Mouse (Mus musculus): ENCODE data around the gene Gm20481. TPM values are rescaled to one million over a fixed set of nuclear protein-coding genes. Genes with fewer than 3 reads are reported as not detected.
"Not testable (repeated sequence)": the region's sequence is repeated elsewhere in the genome, so short reads cannot be mapped to it uniquely, and the experiment has no call there.

The Gm20481 gene
- polyA plus RNA-seq, 1 experiment from 2014 or later = not detected

DNA sequence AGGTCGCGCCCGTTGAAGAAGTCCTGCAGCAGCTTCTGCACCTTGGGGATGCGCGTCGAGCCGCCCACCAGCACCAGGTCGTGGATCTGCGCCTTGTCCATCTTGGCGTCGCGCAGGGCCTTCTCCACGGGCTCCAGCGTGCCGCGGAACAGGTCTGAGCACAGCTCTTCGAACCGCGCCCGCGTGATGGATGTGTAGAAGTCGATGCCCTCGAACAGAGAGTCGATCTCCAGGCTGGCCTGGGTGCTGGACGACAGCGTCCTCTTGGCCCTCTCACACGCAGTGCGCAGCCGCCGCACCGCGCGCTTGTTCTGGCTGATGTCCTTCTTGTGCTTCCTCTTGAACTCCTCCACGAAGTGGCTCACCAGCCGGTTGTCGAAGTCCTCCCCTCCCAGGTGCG, 1.1 kb downstream of the Gm20481 start:
- not testable (repeated sequence) for H3K4me3 ChIP-seq; H3K9me3 ChIP-seq; H3K4me1 ChIP-seq; DNase-seq (ENCODE audit: extremely low spot score, low spot score); H3K36me3 ChIP-seq (replicated peaks); H3K27ac ChIP-seq
- WGBS = 43% methylated on average over 26 of the region's 37 CpGs
- peaks cover 64% of the 10 kb centered on the region for H3K27me3 ChIP-seq (ENCODE audit: poor library complexity, severe bottlenecking)

DNA sequence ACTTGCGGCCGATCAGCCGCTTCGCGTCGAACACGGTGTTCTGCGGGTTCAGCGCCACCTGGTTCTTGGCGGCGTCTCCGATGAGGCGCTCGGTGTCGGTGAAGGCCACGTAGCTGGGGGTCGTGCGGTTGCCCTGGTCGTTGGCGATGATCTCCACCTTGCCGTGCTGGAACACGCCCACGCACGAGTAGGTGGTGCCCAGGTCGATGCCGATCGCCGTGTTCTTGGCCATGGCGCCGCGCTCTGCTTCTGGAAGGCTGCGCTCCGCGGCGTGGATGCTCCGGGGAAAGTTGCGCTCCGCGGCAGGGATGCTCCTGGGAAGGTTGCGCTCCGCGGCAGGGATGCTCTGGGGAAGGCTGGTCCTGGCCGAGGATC, 2.0 kb downstream of the Gm20481 start:
- not testable (repeated sequence) for H3K9me3 ChIP-seq; H3K36me3 ChIP-seq (replicated peaks); DNase-seq (ENCODE audit: extremely low spot score, low spot score); H3K4me1 ChIP-seq; H3K27ac ChIP-seq
- H3K27me3 ChIP-seq (ENCODE audit: poor library complexity, severe bottlenecking) = peaks cover 56% of the 10 kb centered on the region
- H3K4me3 ChIP-seq = peak overlapping the region; percentile 57
- WGBS = 2% methylated on average over 31 of the region's 43 CpGs

DNA sequence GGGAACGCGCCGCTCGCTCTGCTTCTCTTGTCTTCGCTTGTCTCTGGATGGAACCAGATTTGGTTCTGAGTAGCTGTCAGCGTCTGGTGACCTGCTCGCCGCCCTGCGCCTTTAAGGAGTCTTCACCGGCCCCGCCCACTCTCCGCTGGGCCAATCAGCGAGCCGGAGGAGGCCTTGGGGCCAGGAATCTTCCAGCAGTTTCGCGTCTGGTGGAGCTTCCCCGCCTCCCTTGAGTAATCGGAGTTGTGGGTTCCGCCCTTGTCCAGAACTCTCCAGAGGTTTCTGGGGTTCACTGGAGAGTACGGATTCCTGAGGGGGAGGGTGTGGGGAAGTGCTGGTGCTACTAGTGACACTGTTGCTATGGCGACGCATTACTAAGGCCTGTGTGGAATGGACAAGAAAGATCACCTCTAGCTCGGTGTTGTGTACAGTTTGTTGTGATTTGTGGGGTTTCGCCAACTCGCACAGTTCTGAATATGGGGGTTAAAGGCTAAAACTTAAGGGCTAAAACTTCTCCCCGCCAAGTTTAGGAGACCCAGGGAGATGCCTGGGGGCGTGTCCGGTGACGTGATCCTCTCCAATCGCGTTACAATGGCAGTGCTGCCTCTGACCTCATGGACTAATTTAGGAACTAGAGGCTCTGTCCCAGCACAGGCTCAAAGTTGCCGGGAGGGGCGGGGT, 2.5 kb downstream of the Gm20481 start, which contains the start of the genes Hspa1a and Hspa1l:
Gene Hspa1a (minus strand): TSS at position 88 of the 681 bp plus-strand sequence.
Gene Hspa1l (plus strand): TSS at position 635 of the 681 bp plus-strand sequence.
- not testable (repeated sequence) for H3K36me3 ChIP-seq (replicated peaks); H3K9me3 ChIP-seq; H3K4me1 ChIP-seq
- under 1% methylated on average over 33 of the region's 33 CpGs for WGBS
- peak; percentile 77 for DNase-seq (ENCODE audit: extremely low spot score, low spot score)
- Histone ChIP-seq H3K27me3 (ENCODE audit: poor library complexity, severe bottlenecking) (peaks cover 51% of the 10 kb centered on the region), H3K27ac (peak within 1 kb of the TSS; percentile 78), H3K4me3 (peak within 1 kb of the TSS; percentile 57)

- Histone ChIP-seq H3K27ac (no peak overlapping the region), H3K4me3 (no peak overlapping the region), H3K27me3 (ENCODE audit: poor library complexity, severe bottlenecking) (peaks cover 18% of the 10 kb centered on the region), H3K9me3 (no peaks in the 10 kb centered on the region), H3K4me1 (peaks cover 17% of the 10 kb centered on the region), H3K36me3 (replicated peaks) (peaks cover 11% of the 10 kb centered on the region)
- no peak for DNase-seq (ENCODE audit: extremely low spot score, low spot score)
- WGBS = 89% methylated on average over 3 of the region's 3 CpGs
These were observed 6.1 kb downstream of the Gm20481 start for GRCm38 (mm10) chr17:34975581-34976492.

DNA sequence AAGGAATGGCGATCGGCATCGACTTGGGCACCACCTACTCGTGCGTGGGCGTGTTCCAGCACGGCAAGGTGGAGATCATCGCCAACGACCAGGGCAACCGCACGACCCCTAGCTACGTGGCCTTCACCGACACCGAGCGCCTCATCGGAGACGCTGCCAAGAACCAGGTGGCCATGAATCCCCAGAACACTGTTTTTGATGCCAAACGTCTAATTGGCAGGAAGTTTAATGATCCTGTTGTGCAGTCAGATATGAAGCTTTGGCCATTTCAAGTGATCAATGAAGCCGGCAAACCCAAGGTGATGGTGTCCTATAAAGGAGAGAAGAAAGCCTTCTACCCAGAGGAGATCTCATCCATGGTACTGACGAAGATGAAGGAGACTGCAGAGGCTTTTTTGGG, 7.3 kb downstream of the Gm20481 start:
- 95% methylated on average over 20 of the region's 20 CpGs for WGBS
- DNase-seq (ENCODE audit: extremely low spot score, low spot score) = no peak

GRCm38 (mm10) chr17:34978239-34978638, 8.5 kb downstream of the Gm20481 start:
- 91% methylated on average over 27 of the region's 27 CpGs for WGBS
- peaks cover 14% of the 10 kb centered on the region for H3K36me3 ChIP-seq (replicated peaks)
- peaks cover 22% of the 10 kb centered on the region for H3K4me1 ChIP-seq
- H3K27me3 ChIP-seq (ENCODE audit: poor library complexity, severe bottlenecking) = peaks cover 11% of the 10 kb centered on the region
- DNase-seq (ENCODE audit: extremely low spot score, low spot score) = no peak
- no peak overlapping the region for H3K4me3 ChIP-seq
- H3K27ac ChIP-seq = no peak overlapping the region
- no peaks in the 10 kb centered on the region for H3K9me3 ChIP-seq

More for the DNA sequence above, 7.3 kb downstream of the Gm20481 start:
- peaks cover 22% of the 10 kb centered on the region for H3K4me1 ChIP-seq
- peaks cover 11% of the 10 kb centered on the region for H3K36me3 ChIP-seq (replicated peaks)
- H3K4me3 ChIP-seq = no peak overlapping the region
- H3K9me3 ChIP-seq = no peaks in the 10 kb centered on the region
- no peak overlapping the region for H3K27ac ChIP-seq
- peaks cover 18% of the 10 kb centered on the region for H3K27me3 ChIP-seq (ENCODE audit: poor library complexity, severe bottlenecking)

- DNase-seq (ENCODE audit: extremely low spot score, low spot score) = no peak
- Histone ChIP-seq H3K9me3 (no peaks in the 10 kb centered on the region), H3K27me3 (ENCODE audit: poor library complexity, severe bottlenecking) (no peaks in the 10 kb centered on the region), H3K4me3 (no peak overlapping the region), H3K36me3 (replicated peaks) (peaks cover 27% of the 10 kb centered on the region), H3K4me1 (peaks cover 26% of the 10 kb centered on the region), H3K27ac (no peak overlapping the region)
- WGBS = 94% methylated on average over 4 of the region's 4 CpGs
These were observed 9.9 kb downstream of the Gm20481 start for GRCm38 (mm10) chr17:34979631-34980030.

GRCm38 (mm10) chr17:34980655-34981054, 10.9 kb downstream of the Gm20481 start:
- Histone ChIP-seq H3K36me3 (replicated peaks) (peaks cover 37% of the 10 kb centered on the region), H3K4me3 (peak overlapping the region; percentile 96), H3K27ac (peak overlapping the region; percentile 100), H3K9me3 (no peaks in the 10 kb centered on the region), H3K4me1 (peaks cover 26% of the 10 kb centered on the region), H3K27me3 (ENCODE audit: poor library complexity, severe bottlenecking) (no peaks in the 10 kb centered on the region)
- 29% methylated on average over 2 of the region's 2 CpGs for WGBS
- no peak for DNase-seq (ENCODE audit: extremely low spot score, low spot score)

DNA sequence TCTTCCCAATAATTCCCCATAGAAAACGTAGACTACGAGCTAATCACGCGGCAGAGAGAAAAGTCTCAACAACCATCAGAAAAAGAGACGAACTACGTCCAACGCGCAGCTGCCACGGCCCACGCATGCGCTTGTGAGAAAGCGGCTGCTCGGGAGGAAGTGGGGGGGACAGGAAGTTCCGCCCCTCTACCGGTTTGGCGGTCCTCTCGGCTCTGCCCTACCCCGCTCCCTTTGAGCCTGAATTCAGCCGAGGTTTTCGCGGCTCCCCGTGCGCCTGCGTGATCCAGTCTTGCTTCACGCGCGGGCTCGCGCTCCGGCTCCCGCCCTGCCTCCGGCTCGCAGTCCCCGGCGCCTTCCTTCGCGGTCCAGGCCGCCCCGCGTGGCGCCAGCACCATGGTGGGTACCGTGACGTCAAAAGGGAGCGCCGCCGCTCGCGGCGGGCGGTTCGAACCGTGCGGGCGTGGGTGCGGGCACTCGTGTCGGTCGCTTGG, 12.0 kb downstream of the Gm20481 start, which contains the start of gene Lsm2:
Gene Lsm2 (plus strand): TSS at position 173 of the 491 bp plus-strand sequence.
- WGBS = under 1% methylated on average over 58 of the region's 58 CpGs
- H3K4me1 ChIP-seq = peaks cover 26% of the 10 kb centered on the region
- peak within 1 kb of the TSS; percentile 100 for H3K27ac ChIP-seq
- H3K36me3 ChIP-seq (replicated peaks) = peaks cover 48% of the 10 kb centered on the region
- peak; percentile 90 for DNase-seq (ENCODE audit: extremely low spot score, low spot score)
- H3K4me3 ChIP-seq = peak within 1 kb of the TSS; percentile 96
- no peaks in the 10 kb centered on the region for H3K27me3 ChIP-seq (ENCODE audit: poor library complexity, severe bottlenecking)
- H3K9me3 ChIP-seq = no peaks in the 10 kb centered on the region

DNA sequence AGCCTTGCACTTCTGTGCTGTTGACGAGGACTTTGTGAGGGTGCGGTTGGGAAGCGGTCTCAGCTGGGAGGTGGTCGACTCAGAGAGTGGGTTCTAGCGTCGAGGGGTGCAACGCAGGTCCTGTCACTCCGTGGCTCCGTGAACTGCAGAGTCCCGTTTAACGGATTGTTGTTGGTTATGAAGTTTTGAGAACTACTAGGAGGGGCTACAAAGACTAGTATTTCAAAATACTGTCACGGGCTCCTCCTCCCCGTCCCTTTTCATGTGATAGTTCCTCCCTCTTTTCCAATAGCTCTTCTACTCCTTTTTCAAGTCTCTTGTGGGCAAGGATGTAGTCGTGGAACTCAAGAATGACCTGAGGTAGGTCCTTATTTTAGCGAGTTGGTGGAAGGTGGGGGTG, 12.6 kb downstream of the Gm20481 start:
- WGBS = under 1% methylated on average over 15 of the region's 15 CpGs
- no peaks in the 10 kb centered on the region for H3K9me3 ChIP-seq
- DNase-seq (ENCODE audit: extremely low spot score, low spot score) = no peak
- peak overlapping the region; percentile 96 for H3K4me3 ChIP-seq
- H3K36me3 ChIP-seq (replicated peaks) = peaks cover 48% of the 10 kb centered on the region
- no peaks in the 10 kb centered on the region for H3K27me3 ChIP-seq (ENCODE audit: poor library complexity, severe bottlenecking)
- peaks cover 26% of the 10 kb centered on the region for H3K4me1 ChIP-seq
- H3K27ac ChIP-seq = peak overlapping the region; percentile 100

- DNase-seq (ENCODE audit: extremely low spot score, low spot score) = no peak
- WGBS = 77% methylated on average over 2 of the region's 2 CpGs
- H3K4me1 ChIP-seq = peaks cover 26% of the 10 kb centered on the region
- H3K36me3 ChIP-seq (replicated peaks) = peaks cover 61% of the 10 kb centered on the region
- H3K4me3 ChIP-seq = peak overlapping the region; percentile 96; the same call in 1 of the 2 replicates
- H3K27me3 ChIP-seq (ENCODE audit: poor library complexity, severe bottlenecking) = no peaks in the 10 kb centered on the region
- H3K9me3 ChIP-seq = no peaks in the 10 kb centered on the region
- H3K27ac ChIP-seq = no peak overlapping the region
These were observed 14.5 kb downstream of the Gm20481 start for GRCm38 (mm10) chr17:34984218-34984617.

GRCm38 (mm10) chr17:34994751-34995150, 25.0 kb downstream of the Gm20481 start:
- Histone ChIP-seq H3K4me1 (peaks cover 32% of the 10 kb centered on the region), H3K9me3 (0 out of 2 replicates have a peak, but pooled peaks cover 2% of the 10 kb centered on the region), H3K36me3 (replicated peaks) (peaks cover 86% of the 10 kb centered on the region), H3K27ac (no peak overlapping the region), H3K27me3 (ENCODE audit: poor library complexity, severe bottlenecking) (no peaks in the 10 kb centered on the region), H3K4me3 (no peak overlapping the region)
- no peak for DNase-seq (ENCODE audit: extremely low spot score, low spot score)

All from forebrain, embryonic 10.5 days (tissue).